Mouse (Mus musculus): ENCODE measurements at regions not wholly inside any gene's neighbourhood (a gene's known extent, or its start where the extent isn't known, plus 50 kb on each side); places are given as distances from the start of the nearest gene placed in this dataset.
A peak's percentile ranks its signal among the peaks of the same experiment; 100 is the strongest.

DNA sequence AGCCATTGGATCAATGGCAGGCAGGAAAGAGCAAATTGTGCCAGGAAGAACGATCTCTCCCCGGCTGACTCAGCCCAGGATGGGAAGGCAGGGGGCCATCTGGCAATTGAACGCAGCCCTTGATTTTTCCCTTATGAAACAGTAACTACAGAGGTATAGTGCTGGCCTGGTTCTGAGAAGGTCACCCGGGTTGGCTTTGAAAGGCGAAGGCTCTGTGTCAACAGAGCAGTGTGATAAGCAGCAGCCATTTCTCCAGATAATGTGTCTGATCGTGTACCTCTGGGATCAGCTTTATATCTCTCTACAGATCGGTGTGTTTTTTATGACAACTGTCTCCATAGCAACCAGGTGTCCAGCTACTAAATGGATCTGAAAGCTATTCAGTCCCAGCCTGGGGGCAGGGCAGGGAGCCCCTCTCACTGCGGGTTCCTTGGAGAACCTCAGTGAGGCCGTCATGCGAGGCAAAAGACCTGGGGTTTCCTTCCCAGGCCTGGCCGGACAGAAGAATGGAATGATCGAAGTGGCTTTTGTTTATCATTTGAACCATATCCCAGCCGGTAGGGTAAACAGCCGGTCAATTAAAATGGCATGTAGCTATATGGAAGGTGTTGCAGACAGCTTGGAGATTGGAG, 67.8 kb upstream of the Irf2bp2 start:
- no peak for DNase-seq

DNA sequence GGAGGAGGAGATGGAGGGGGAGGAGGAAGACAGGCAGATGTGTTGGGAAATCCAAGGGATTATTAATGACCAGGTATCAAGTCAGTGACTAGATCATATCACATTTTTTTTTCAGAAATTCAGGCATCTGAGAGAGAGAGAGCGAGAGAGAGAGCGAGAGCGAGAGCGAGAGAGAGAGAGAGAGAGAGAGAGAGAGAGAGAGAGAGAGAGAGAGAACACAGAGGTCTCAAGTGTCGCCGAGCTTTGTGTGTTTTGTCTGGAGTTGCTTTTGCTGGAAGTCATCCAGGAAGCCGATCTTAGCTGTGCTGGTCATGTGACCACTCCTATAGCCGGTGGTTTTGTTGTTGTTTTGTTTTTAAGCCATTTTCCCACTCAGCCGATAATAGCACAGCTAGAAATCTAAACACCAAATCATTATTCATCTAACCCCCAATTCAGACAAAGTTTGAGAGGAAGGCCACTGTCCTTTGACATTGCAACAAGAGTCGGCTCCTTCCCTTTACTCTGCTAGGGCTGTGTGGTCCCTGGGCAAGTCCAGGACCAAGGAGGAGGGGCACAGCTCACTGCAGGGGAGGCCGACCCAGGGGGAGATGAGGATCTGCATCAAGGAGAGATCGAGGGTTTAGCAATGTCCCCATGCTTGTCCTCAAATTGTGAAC, 67.0 kb upstream of the Irf2bp2 start:
- Histone ChIP-seq H3K4me2 (peak overlapping the region; percentile 39), H3K9ac (0 out of 2 replicates have a peak overlapping the region, but pooled peaks have one; percentile 23), H3K4me3 (replicated peaks) (no peak overlapping the region), H3K27ac (peak overlapping the region; percentile 54), H3K27me3 (no peaks in the 10 kb centered on the region), H3K4me1 (replicated peaks) (peaks cover 58% of the 10 kb centered on the region), H3K9me3 (replicated peaks) (no peaks in the 10 kb centered on the region), H3K36me3 (no peaks in the 10 kb centered on the region)
- DNase-seq = no peak
- no peak for ATAC-seq (ENCODE audit: low read depth)
- WGBS (ENCODE audit: insufficient replicate concordance) = 30% methylated on average over 12 of the region's 12 CpGs

More for the DNA sequence above, 67.8 kb upstream of the Irf2bp2 start:
- Histone ChIP-seq H3K9ac (peak overlapping the region; percentile 23; the same call in 1 of the 2 replicates), H3K27me3 (no peaks in the 10 kb centered on the region), H3K36me3 (no peaks in the 10 kb centered on the region), H3K4me1 (replicated peaks) (peaks cover 64% of the 10 kb centered on the region), H3K4me3 (replicated peaks) (no peak overlapping the region), H3K27ac (peak overlapping the region; percentile 54; the same call in 1 of the 2 replicates), H3K4me2 (peak overlapping the region; percentile 39), H3K9me3 (replicated peaks) (no peaks in the 10 kb centered on the region)
- ATAC-seq (ENCODE audit: low read depth) = peak; percentile 23; the same call in 1 of the 2 replicates
- WGBS (ENCODE audit: insufficient replicate concordance) = 44% methylated on average over 14 of the region's 14 CpGs

DNA sequence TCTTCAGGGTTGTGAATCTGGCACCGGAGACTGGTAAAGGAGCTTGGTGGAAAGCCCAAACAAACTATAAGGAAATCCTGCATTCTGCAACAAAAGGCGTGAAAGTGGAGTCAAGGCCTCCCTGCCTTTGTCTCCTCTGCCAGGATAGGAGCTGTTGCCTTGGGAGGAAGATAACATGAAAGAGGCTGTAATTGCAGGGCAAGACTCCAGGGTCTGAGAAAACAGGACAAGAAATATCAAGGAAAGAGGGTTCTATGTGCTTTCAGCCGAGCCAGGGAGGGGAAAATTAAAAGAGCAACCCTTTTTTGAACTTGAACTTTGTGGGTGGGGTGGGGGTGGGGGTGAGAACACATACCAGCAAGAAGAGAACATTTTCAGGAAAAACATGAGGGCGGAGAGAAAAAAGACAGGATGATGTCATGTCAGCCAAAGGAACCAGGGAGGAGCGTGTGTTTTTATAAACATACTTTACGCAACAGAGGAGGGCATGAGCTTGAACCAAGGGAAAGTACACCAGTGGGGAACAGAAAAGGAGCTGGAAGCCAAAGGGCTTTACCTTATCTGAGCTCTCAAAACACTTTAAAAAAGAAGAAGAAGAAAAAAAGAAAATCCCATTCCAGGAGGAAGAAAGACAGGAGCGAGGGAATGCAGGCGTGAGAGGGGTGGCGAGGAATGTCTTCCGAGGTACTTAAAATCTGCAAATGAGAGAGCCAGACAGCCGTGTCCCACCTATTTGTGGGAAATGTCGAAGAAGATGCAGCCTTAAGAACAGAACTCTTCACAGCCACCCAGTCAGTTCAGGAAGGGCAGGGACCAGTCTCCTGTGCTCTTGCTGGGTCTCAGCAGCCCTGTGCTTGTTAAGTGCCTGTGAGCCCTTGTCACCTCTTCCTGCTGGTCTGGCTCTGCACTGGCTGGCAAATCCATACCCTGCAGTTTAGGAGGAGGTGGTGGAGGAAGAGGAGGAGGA, 66.2 kb upstream of the Irf2bp2 start:
- no peak for DNase-seq
- no peak overlapping the region for H3K4me3 ChIP-seq (replicated peaks)
- no peak for ATAC-seq (ENCODE audit: low read depth)
- no peaks in the 10 kb centered on the region for H3K36me3 ChIP-seq
- 0 out of 2 replicates have a peak overlapping the region, but pooled peaks have one; percentile 23 for H3K9ac ChIP-seq
- no peaks in the 10 kb centered on the region for H3K27me3 ChIP-seq
- H3K27ac ChIP-seq = peak overlapping the region; percentile 3; the same call in 1 of the 2 replicates
- peaks cover 50% of the 10 kb centered on the region for H3K4me1 ChIP-seq (replicated peaks)
- peak overlapping the region; percentile 39 for H3K4me2 ChIP-seq
- no peaks in the 10 kb centered on the region for H3K9me3 ChIP-seq (replicated peaks)
- WGBS (ENCODE audit: insufficient replicate concordance) = 53% methylated on average over 12 of the region's 12 CpGs

DNA sequence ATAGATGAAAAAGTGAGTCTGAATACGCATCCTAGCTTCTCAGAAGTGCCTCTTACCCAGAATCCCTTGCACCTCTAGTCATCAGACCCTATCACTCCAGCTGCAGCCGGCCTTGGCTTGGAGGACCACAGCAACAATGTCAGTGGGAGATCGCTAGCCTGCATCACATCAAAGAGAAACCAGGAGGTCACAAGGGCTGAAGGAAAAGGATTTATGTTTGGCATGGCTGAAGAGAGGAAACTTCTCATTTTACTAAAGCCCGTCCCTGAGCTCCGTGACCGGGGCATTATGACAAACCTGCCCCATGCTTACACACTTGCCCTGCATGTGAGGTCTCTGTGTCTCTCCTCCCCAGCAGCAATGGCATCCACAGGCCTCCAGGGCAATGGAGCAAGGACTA, 63.8 kb upstream of the Irf2bp2 start:
- Histone ChIP-seq H3K36me3 (no peaks in the 10 kb centered on the region), H3K4me3 (replicated peaks) (no peak overlapping the region), H3K27me3 (no peaks in the 10 kb centered on the region), H3K4me1 (replicated peaks) (peaks cover 33% of the 10 kb centered on the region), H3K27ac (no peak overlapping the region), H3K4me2 (no peak overlapping the region), H3K9ac (no peak overlapping the region), H3K9me3 (replicated peaks) (no peaks in the 10 kb centered on the region)
- DNase-seq = no peak
- WGBS (ENCODE audit: insufficient replicate concordance) = 81% methylated on average over 6 of the region's 6 CpGs
- no peak for ATAC-seq (ENCODE audit: low read depth)

DNA sequence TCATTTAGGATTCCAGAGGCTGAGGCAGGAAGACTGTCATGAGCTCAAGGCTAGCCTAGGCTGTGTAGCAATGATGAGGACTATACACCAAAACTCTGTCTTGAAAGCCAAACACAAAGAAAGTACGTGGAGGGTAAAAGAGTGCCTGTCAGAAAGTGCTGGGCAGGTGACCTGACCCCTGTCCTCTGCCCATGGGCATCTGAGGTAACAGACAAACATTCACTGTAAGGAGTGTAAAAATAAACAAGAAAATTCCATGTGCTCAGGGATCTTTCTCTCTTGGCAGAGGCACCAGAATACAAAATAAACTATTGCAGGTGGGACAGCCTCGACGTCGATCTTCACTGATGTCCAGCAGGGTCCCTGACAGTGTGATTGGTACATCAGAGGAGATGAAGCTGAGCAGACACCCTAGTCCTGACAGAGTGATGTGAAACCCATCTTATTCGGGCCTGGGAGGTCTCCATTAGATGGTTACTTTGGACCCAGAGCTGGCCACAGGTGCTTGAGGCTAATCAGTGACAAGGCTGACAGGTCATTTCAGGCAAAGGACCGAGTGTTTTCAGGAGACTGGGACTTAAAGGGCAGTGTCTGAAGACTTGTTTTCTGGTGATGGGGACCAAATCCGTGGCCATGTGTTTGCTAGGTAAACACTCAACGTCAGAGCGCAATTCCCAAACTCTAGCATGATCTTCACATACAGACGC, 62.9 kb upstream of the Irf2bp2 start:
- WGBS (ENCODE audit: insufficient replicate concordance) = 68% methylated on average over 10 of the region's 10 CpGs
- Histone ChIP-seq H3K4me1 (replicated peaks) (peaks cover 24% of the 10 kb centered on the region), H3K9ac (no peak overlapping the region), H3K36me3 (no peaks in the 10 kb centered on the region), H3K27me3 (no peaks in the 10 kb centered on the region), H3K4me3 (replicated peaks) (no peak overlapping the region), H3K4me2 (no peak overlapping the region), H3K9me3 (replicated peaks) (no peaks in the 10 kb centered on the region), H3K27ac (no peak overlapping the region)
- ATAC-seq (ENCODE audit: low read depth) (no peak), DNase-seq (no peak)

DNA sequence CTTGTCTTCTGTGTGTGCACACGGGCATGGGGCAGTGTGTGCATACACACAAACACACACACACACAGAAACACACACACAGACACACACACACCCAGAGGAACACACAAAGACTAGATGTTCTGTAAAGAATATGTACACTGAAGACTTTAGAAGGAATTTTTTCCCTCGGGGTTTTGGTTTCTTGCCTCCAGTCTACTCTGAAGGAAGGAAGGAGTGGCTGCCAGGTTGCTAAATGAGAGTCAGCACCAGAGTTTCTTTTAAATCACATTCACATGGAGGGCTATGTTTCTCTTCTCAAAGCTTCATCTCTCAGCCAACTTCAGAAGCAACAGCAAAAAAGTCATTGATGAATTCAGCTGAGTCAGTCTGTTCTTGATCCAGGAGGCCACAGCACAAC, 61.8 kb upstream of the Irf2bp2 start:
- no peaks in the 10 kb centered on the region for H3K9me3 ChIP-seq (replicated peaks)
- H3K4me1 ChIP-seq (replicated peaks) = peaks cover 13% of the 10 kb centered on the region
- 52% methylated on average over 2 of the region's 2 CpGs for WGBS (ENCODE audit: insufficient replicate concordance)
- H3K27me3 ChIP-seq = no peaks in the 10 kb centered on the region
- ATAC-seq (ENCODE audit: low read depth) = no peak
- H3K9ac ChIP-seq = no peak overlapping the region
- no peak overlapping the region for H3K4me2 ChIP-seq
- H3K4me3 ChIP-seq (replicated peaks) = no peak overlapping the region
- no peaks in the 10 kb centered on the region for H3K36me3 ChIP-seq
- no peak overlapping the region for H3K27ac ChIP-seq
- no peak for DNase-seq

DNA sequence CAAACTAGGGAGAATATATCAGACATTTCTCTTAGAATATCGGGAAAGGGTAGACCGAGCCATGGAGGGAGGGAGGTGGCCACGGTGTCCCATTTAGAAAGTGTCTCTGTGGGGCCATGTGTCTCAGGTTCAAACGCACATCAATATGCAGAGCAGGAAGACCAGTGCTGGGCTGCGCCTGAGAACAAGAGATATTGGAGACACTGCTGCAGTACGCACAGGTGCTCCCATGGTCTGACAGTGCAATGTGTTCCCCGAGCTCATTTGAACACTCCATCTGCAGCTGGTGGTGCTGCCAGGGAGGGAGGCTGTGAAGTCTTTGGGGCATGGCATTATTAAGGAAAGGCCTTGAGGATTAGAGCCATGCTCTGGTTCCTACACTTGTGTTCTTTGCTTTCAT, 60.6 kb upstream of the Irf2bp2 start:
- Histone ChIP-seq H3K36me3 (no peaks in the 10 kb centered on the region), H3K9ac (no peak overlapping the region), H3K4me2 (no peak overlapping the region), H3K9me3 (replicated peaks) (no peaks in the 10 kb centered on the region), H3K27ac (no peak overlapping the region), H3K27me3 (no peaks in the 10 kb centered on the region), H3K4me1 (replicated peaks) (0 out of 2 replicates have a peak, but pooled peaks cover 3% of the 10 kb centered on the region), H3K4me3 (replicated peaks) (no peak overlapping the region)
- no peak for DNase-seq
- WGBS (ENCODE audit: insufficient replicate concordance) = 74% methylated on average over 7 of the region's 7 CpGs
- ATAC-seq (ENCODE audit: low read depth) = no peak

DNA sequence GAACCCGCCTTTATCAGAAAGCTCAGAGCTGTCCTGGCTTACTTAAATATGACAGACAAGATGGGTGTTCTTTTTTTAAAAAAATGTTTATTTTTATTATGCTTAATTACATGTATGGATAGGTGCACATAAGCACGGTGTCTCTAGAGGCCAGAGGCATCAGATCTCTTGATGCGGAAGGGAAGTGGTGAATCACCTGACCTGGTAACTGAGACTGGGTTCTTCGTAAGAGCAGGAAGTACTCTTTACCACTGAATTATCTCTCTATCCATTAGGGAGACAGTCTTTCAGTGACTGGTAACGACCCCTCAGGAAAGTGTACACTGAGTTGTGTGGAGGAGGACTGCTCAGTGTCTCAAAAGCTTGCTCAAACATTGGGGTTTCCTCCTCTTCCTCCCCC, 58.4 kb upstream of the Irf2bp2 start:
- ATAC-seq (ENCODE audit: low read depth) = no peak
- 37% methylated on average over 5 of the region's 5 CpGs for WGBS (ENCODE audit: insufficient replicate concordance)

DNA sequence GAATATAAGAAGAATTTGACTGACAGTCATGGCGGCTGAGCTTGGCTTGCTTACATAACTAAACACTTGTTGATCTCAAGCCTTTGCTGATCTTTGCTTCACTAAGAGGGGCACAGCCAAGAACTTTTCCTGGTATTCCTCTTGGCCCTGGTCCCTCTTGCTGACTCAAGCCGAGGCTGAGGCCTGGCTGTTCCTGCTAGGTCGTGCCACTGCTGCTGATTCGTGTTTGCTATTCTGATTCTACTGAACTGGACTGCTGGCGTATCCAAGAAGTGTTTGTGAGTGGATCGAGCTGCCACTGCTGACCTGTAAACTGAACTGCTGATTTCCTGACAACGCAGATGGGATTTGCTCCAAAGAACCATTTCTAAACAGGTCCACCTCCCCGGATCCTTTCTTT, 57.2 kb upstream of the Irf2bp2 start:
- Histone ChIP-seq H3K9ac (no peak overlapping the region), H3K4me3 (replicated peaks) (no peak overlapping the region), H3K27ac (no peak overlapping the region), H3K9me3 (replicated peaks) (no peaks in the 10 kb centered on the region), H3K36me3 (no peaks in the 10 kb centered on the region), H3K4me2 (no peak overlapping the region), H3K27me3 (no peaks in the 10 kb centered on the region), H3K4me1 (replicated peaks) (peaks cover 17% of the 10 kb centered on the region)
- no peak for DNase-seq
- WGBS (ENCODE audit: insufficient replicate concordance) = 65% methylated on average over 8 of the region's 8 CpGs
- ATAC-seq (ENCODE audit: low read depth) = no peak

More for the DNA sequence above, 58.4 kb upstream of the Irf2bp2 start:
- H3K4me2 ChIP-seq = no peak overlapping the region
- H3K36me3 ChIP-seq = no peaks in the 10 kb centered on the region
- H3K27ac ChIP-seq = no peak overlapping the region
- no peak overlapping the region for H3K4me3 ChIP-seq (replicated peaks)
- H3K9me3 ChIP-seq (replicated peaks) = no peaks in the 10 kb centered on the region
- peaks cover 12% of the 10 kb centered on the region for H3K4me1 ChIP-seq (replicated peaks)
- no peak overlapping the region for H3K9ac ChIP-seq
- no peak for DNase-seq
- H3K27me3 ChIP-seq = no peaks in the 10 kb centered on the region

DNA sequence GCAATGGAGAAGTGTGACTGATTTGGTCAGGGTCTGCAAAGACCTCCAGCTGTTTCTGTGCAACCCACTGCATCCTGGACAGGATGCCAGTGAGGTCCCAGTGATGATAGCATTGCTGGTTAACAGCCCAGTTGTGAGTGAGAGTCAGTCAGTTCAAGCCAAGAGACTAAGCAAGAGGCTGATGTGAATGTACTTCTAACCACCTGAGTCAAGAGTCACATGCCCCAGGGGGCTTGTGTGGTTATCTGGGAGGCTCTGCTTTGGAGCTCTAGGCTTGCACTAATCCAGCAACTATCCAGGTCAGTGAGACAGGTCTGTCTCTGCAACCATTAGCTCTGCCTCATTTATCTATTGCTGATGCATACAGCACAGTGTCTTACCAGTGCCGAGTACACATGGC, 55.5 kb upstream of the Irf2bp2 start:
- no peak overlapping the region for H3K9ac ChIP-seq
- H3K4me1 ChIP-seq (replicated peaks) = peaks cover 17% of the 10 kb centered on the region
- H3K9me3 ChIP-seq (replicated peaks) = no peaks in the 10 kb centered on the region
- H3K27me3 ChIP-seq = no peaks in the 10 kb centered on the region
- 81% methylated on average over 1 of the region's 1 CpGs for WGBS (ENCODE audit: insufficient replicate concordance)
- DNase-seq (no peak), ATAC-seq (ENCODE audit: low read depth) (no peak)
- no peak overlapping the region for H3K4me2 ChIP-seq
- H3K36me3 ChIP-seq = no peaks in the 10 kb centered on the region
- H3K4me3 ChIP-seq (replicated peaks) = no peak overlapping the region
- H3K27ac ChIP-seq = no peak overlapping the region

DNA sequence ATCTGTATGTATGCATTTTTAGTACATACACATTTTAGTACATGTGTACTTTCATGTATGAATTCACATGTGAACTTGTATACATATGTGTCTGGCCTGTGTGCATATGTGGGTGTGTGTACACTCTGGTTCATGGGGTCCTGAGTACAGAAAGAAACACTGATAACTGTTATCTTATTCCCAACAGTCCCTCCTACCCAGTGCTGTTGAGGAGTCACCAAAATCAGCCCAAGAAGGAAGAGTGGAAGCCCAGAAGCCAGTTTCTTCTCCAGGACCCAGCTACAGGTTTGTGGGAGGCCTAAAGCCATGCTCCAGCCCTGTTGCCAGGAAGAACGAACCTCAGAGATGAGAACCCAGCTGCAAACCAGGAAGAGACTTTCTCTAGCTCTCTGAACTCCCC, 53.6 kb upstream of the Irf2bp2 start:
- Histone ChIP-seq H3K4me3 (replicated peaks) (no peak overlapping the region), H3K9ac (no peak overlapping the region), H3K9me3 (replicated peaks) (no peaks in the 10 kb centered on the region), H3K36me3 (no peaks in the 10 kb centered on the region), H3K27ac (no peak overlapping the region), H3K4me1 (replicated peaks) (peaks cover 17% of the 10 kb centered on the region), H3K4me2 (no peak overlapping the region), H3K27me3 (no peaks in the 10 kb centered on the region)
- WGBS (ENCODE audit: insufficient replicate concordance) = 53% methylated on average over 1 of the region's 1 CpGs
- ATAC-seq (ENCODE audit: low read depth) (peak; percentile 50; the same call in 1 of the 2 replicates), DNase-seq (no peak)

Data from liver, embryonic 13.5 days (tissue).